Mouse (Mus musculus): ENCODE data around the gene Olfr295.

Gene Olfr295

GRCm38 (mm10) chr7:86583562-86583961 is at the start of gene Olfr295:
TSS of gene Olfr295 (plus strand) at chr7:86583862.
- no peak for DNase-seq (ENCODE audit: low read depth)

- no peak for DNase-seq (ENCODE audit: low read depth)
Observed at GRCm38 (mm10) chr7:86616543-86616942, 32.9 kb downstream of the Olfr295 start, which contains the start of gene Olfr294. TSS of gene Olfr294 (minus strand) at chr7:86616643.

Data from c-Kit-positive CD71-negative TER-119-negative erythroid progenitor cells, embryonic 14.5 days (primary cell).